Mouse (Mus musculus): ENCODE results near the gene Phf19. TPM values are rescaled to one million over a fixed set of nuclear protein-coding genes. Genes with fewer than 3 reads are reported as not detected.

The Phf19 gene
- polyA plus RNA-seq, 1 experiment from 2014 or later = 1.0 TPM

- H3K27me3 ChIP-seq = peaks cover 8% of the 10 kb centered on the region
- no peaks in the 10 kb centered on the region for H3K4me1 ChIP-seq (replicated peaks)
- H3K36me3 ChIP-seq = no peaks in the 10 kb centered on the region
- H3K4me2 ChIP-seq = no peak overlapping the region
- no peak overlapping the region for H3K9ac ChIP-seq (replicated peaks)
- no peak overlapping the region for H3K4me3 ChIP-seq (replicated peaks)
- H3K27ac ChIP-seq = no peak overlapping the region
- WGBS = 84% methylated on average over 19 of the region's 19 CpGs
- ATAC-seq (ENCODE audit: insufficient number of reproducible peaks, insufficient read depth, low FRiP score, low TSS enrichment, low read depth) = no peak
- H3K9me3 ChIP-seq = no peaks in the 10 kb centered on the region
These were observed 18.2 kb downstream of the Phf19 start for GRCm38 (mm10) chr2:34895503-34896113.

GRCm38 (mm10) chr2:34893950-34894349 is 19.9 kb downstream of the Phf19 start:
- Histone ChIP-seq H3K36me3 (no peaks in the 10 kb centered on the region), H3K27me3 (peaks cover 8% of the 10 kb centered on the region; the same call in 1 of the 2 replicates), H3K9me3 (no peaks in the 10 kb centered on the region), H3K27ac (no peak overlapping the region), H3K9ac (replicated peaks) (no peak overlapping the region), H3K4me2 (no peak overlapping the region), H3K4me1 (replicated peaks) (no peaks in the 10 kb centered on the region), H3K4me3 (replicated peaks) (no peak overlapping the region)
- WGBS = 67% methylated on average over 5 of the region's 5 CpGs
- no peak for ATAC-seq (ENCODE audit: insufficient number of reproducible peaks, insufficient read depth, low FRiP score, low TSS enrichment, low read depth)

GRCm38 (mm10) chr2:34884186-34884585 is 29.6 kb downstream of the Phf19 start:
- no peaks in the 10 kb centered on the region for H3K4me1 ChIP-seq (replicated peaks)
- no peak for ATAC-seq (ENCODE audit: insufficient number of reproducible peaks, insufficient read depth, low FRiP score, low TSS enrichment, low read depth)
- H3K9me3 ChIP-seq = no peaks in the 10 kb centered on the region
- peaks cover 16% of the 10 kb centered on the region; the same call in 1 of the 2 replicates for H3K27me3 ChIP-seq
- H3K4me3 ChIP-seq (replicated peaks) = no peak overlapping the region
- H3K4me2 ChIP-seq = no peak overlapping the region
- no peak overlapping the region for H3K27ac ChIP-seq
- no peaks in the 10 kb centered on the region for H3K36me3 ChIP-seq
- WGBS = 79% methylated on average over 2 of the region's 2 CpGs
- no peak overlapping the region for H3K9ac ChIP-seq (replicated peaks)

- Histone ChIP-seq H3K4me3 (replicated peaks) (no peak overlapping the region), H3K27ac (no peak overlapping the region), H3K36me3 (no peaks in the 10 kb centered on the region), H3K9me3 (no peaks in the 10 kb centered on the region), H3K4me1 (replicated peaks) (no peaks in the 10 kb centered on the region), H3K4me2 (no peak overlapping the region), H3K27me3 (peaks cover 19% of the 10 kb centered on the region; the same call in 1 of the 2 replicates), H3K9ac (replicated peaks) (no peak overlapping the region)
- 39% methylated on average over 5 of the region's 5 CpGs for WGBS
- no peak for ATAC-seq (ENCODE audit: insufficient number of reproducible peaks, insufficient read depth, low FRiP score, low TSS enrichment, low read depth)
These were observed 30.6 kb downstream of the Phf19 start for GRCm38 (mm10) chr2:34883190-34883589.

GRCm38 (mm10) chr2:34882757-34883156 is 31.1 kb downstream of the Phf19 start:
- 94% methylated on average over 2 of the region's 2 CpGs for WGBS
- Histone ChIP-seq H3K4me1 (replicated peaks) (no peaks in the 10 kb centered on the region), H3K27me3 (peaks cover 21% of the 10 kb centered on the region; the same call in 1 of the 2 replicates), H3K36me3 (no peaks in the 10 kb centered on the region), H3K4me3 (replicated peaks) (no peak overlapping the region), H3K9me3 (no peaks in the 10 kb centered on the region), H3K27ac (no peak overlapping the region), H3K9ac (replicated peaks) (no peak overlapping the region), H3K4me2 (no peak overlapping the region)
- no peak for ATAC-seq (ENCODE audit: insufficient number of reproducible peaks, insufficient read depth, low FRiP score, low TSS enrichment, low read depth)

GRCm38 (mm10) chr2:34880054-34880453 is 33.8 kb downstream of the Phf19 start:
- H3K4me2 ChIP-seq = no peak overlapping the region
- no peaks in the 10 kb centered on the region for H3K36me3 ChIP-seq
- WGBS = 88% methylated on average over 10 of the region's 10 CpGs
- ATAC-seq (ENCODE audit: insufficient number of reproducible peaks, insufficient read depth, low FRiP score, low TSS enrichment, low read depth) = no peak
- no peak overlapping the region for H3K4me3 ChIP-seq (replicated peaks)
- H3K9ac ChIP-seq (replicated peaks) = no peak overlapping the region
- H3K27ac ChIP-seq = no peak overlapping the region
- peaks cover 39% of the 10 kb centered on the region for H3K27me3 ChIP-seq
- no peaks in the 10 kb centered on the region for H3K4me1 ChIP-seq (replicated peaks)
- H3K9me3 ChIP-seq = no peaks in the 10 kb centered on the region

GRCm38 (mm10) chr2:34874816-34875345 is 38.9 kb downstream of the Phf19 start, which contains the start of gene Psmd5:
Gene Psmd5 (minus strand): TSS chr2:34874968.
- Histone ChIP-seq H3K4me2 (peak within 1 kb of the TSS; percentile 46), H3K36me3 (no peaks in the 10 kb centered on the region), H3K4me3 (replicated peaks) (peak within 1 kb of the TSS; percentile 28), H3K4me1 (replicated peaks) (peaks cover 13% of the 10 kb centered on the region), H3K27me3 (peaks cover 56% of the 10 kb centered on the region), H3K9me3 (no peaks in the 10 kb centered on the region), H3K9ac (replicated peaks) (0 out of 2 replicates have a peak within 1 kb of the TSS, but pooled peaks have one; percentile 12), H3K27ac (no peak within 1 kb of the TSS)
- WGBS = 12% methylated on average over 8 of the region's 8 CpGs
- ATAC-seq (ENCODE audit: insufficient number of reproducible peaks, insufficient read depth, low FRiP score, low TSS enrichment, low read depth) = no peak

- Histone ChIP-seq H3K4me2 (peak within 1 kb of the TSS; percentile 46), H3K9ac (replicated peaks) (0 out of 2 replicates have a peak within 1 kb of the TSS, but pooled peaks have one; percentile 12), H3K27ac (no peak within 1 kb of the TSS), H3K4me1 (replicated peaks) (peaks cover 19% of the 10 kb centered on the region), H3K9me3 (no peaks in the 10 kb centered on the region), H3K36me3 (no peaks in the 10 kb centered on the region), H3K4me3 (replicated peaks) (peak within 1 kb of the TSS; percentile 28), H3K27me3 (peaks cover 52% of the 10 kb centered on the region)
- ATAC-seq (ENCODE audit: insufficient number of reproducible peaks, insufficient read depth, low FRiP score, low TSS enrichment, low read depth) = no peak
- WGBS = 2% methylated on average over 14 of the region's 14 CpGs
These were observed 39.6 kb downstream of the Phf19 start, which contains the start of gene Cutal for GRCm38 (mm10) chr2:34874271-34874670. Gene Cutal (plus strand): TSS chr2:34874396.

GRCm38 (mm10) chr2:34870520-34871474 is 43.0 kb downstream of the Phf19 start:
- Histone ChIP-seq H3K4me2 (peak overlapping the region; percentile 75), H3K9ac (replicated peaks) (peak overlapping the region; percentile 94), H3K27ac (peak overlapping the region; percentile 95), H3K36me3 (peaks cover 8% of the 10 kb centered on the region; the same call in 1 of the 2 replicates), H3K27me3 (peaks cover 31% of the 10 kb centered on the region), H3K4me3 (replicated peaks) (peak overlapping the region; percentile 81), H3K9me3 (no peaks in the 10 kb centered on the region), H3K4me1 (replicated peaks) (peaks cover 25% of the 10 kb centered on the region)
- 1% methylated on average over 66 of the region's 67 CpGs for WGBS
- ATAC-seq (ENCODE audit: insufficient number of reproducible peaks, insufficient read depth, low FRiP score, low TSS enrichment, low read depth) = peak; percentile 96

- peaks cover 19% of the 10 kb centered on the region for H3K36me3 ChIP-seq
- WGBS = 45% methylated on average over 5 of the region's 5 CpGs
- H3K4me1 ChIP-seq (replicated peaks) = peaks cover 25% of the 10 kb centered on the region
- peak overlapping the region; percentile 94 for H3K9ac ChIP-seq (replicated peaks)
- no peak for ATAC-seq (ENCODE audit: insufficient number of reproducible peaks, insufficient read depth, low FRiP score, low TSS enrichment, low read depth)
- H3K27me3 ChIP-seq = peaks cover 25% of the 10 kb centered on the region
- peak overlapping the region; percentile 81 for H3K4me3 ChIP-seq (replicated peaks)
- H3K4me2 ChIP-seq = peak overlapping the region; percentile 75
- no peaks in the 10 kb centered on the region for H3K9me3 ChIP-seq
- no peak overlapping the region for H3K27ac ChIP-seq
These were observed 44.1 kb downstream of the Phf19 start for GRCm38 (mm10) chr2:34869680-34870079.

GRCm38 (mm10) chr2:34857728-34858127 is 56.1 kb downstream of the Phf19 start:
- peaks cover 91% of the 10 kb centered on the region for H3K36me3 ChIP-seq
- no peak for ATAC-seq (ENCODE audit: insufficient number of reproducible peaks, insufficient read depth, low FRiP score, low TSS enrichment, low read depth)

More at GRCm38 (mm10) chr2:34857728-34858127, 56.1 kb downstream of the Phf19 start:
- Histone ChIP-seq H3K4me1 (replicated peaks) (no peaks in the 10 kb centered on the region), H3K4me2 (no peak overlapping the region), H3K27ac (no peak overlapping the region), H3K27me3 (no peaks in the 10 kb centered on the region), H3K9ac (replicated peaks) (no peak overlapping the region), H3K4me3 (replicated peaks) (no peak overlapping the region), H3K9me3 (no peaks in the 10 kb centered on the region)
- 95% methylated on average over 8 of the region's 8 CpGs for WGBS

All from limb, embryonic 12.5 days (tissue).